ENCODE assay signal across 18 mouse cellular contexts in the genomic region with DNA sequence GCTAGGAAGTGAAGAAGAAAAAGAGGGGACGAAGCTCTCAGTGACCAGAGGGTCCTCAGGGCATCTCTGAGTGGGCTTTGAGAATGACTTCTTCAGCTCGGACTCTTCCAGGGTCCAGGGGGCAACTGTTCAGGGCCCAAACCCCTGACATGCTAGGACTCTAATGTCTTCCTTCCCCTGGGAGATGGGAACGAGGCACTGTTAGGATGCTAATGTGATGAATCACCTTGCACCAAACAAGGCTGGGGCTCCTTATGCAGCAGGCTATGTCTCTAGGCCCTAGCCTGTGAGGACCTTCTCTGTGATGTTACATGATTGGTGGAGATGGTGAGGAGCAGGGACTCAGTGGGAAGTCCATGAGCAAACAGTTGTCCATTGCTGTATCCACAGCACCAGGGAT.
DNase-seq lines count a peak whose midpoint lies in the region; ATAC-seq lines count a peak whose summit lies in the region.
"Had no signal": no experiment of that assay in that cellular context is flagged by ENCODE, and none has a peak within 500 bp of the region (broad histone marks: within the 10 kb centered on the region; RNA-seq: fewer than 3 reads in every experiment).

No protein-coding gene starts in this region.

- DNase-seq in embryonic facial prominence, embryonic 11.5 days (ENCODE audit: low spot score), result no peak
- DNase-seq in embryonic facial prominence, embryonic 10.5 days (ENCODE audit: low spot score), result no peak
- DNase-seq in hindbrain, embryonic 14.5 days (ENCODE audit: low spot score), result no peak
- no peak for DNase-seq in hindbrain, embryonic 11.5 days (ENCODE audit: low spot score)
- peak; percentile 20 for DNase-seq in NIH3T3 (ENCODE audit: low read depth)
- no peak for DNase-seq in adrenal gland, postnatal 36 days
- DNase-seq: gastrocnemius, postnatal 25 days; liver, embryonic 13.5 days had no signal

- H3K4me3 ChIP-seq in embryonic facial prominence, embryonic 11.5 days (ENCODE audit: low read depth, low read length), result no peak overlapping the region
- H3K4me3 ChIP-seq in embryonic facial prominence, embryonic 10.5 days, result no peak overlapping the region
- no peak overlapping the region for H3K4me3 ChIP-seq in hindbrain, embryonic 14.5 days (replicated peaks; ENCODE audit: low read length)
- no peak overlapping the region for H3K4me3 ChIP-seq in hindbrain, embryonic 11.5 days (ENCODE audit: low read depth, low read length)
- no peak overlapping the region for H3K4me3 ChIP-seq in midbrain, embryonic 15.5 days
- H3K4me3 ChIP-seq in midbrain, embryonic 16.5 days (ENCODE audit: low read depth, low read length), result no peak overlapping the region
- H3K4me3 ChIP-seq: embryonic facial prominence, embryonic 15.5 days; heart, adult 2 months; kidney, embryonic 15.5 days; limb, embryonic 13.5 days; liver, embryonic 13.5 days; midbrain, embryonic 12.5 days; myocyte had no signal

- H3K4me1 ChIP-seq in embryonic facial prominence, embryonic 11.5 days (ENCODE audit: control insufficient read depth, insufficient read depth, low read length), result no peaks in the 10 kb centered on the region
- no peaks in the 10 kb centered on the region for H3K4me1 ChIP-seq in embryonic facial prominence, embryonic 10.5 days
- no peaks in the 10 kb centered on the region for H3K4me1 ChIP-seq in hindbrain, embryonic 14.5 days (replicated peaks; ENCODE audit: control insufficient read depth, insufficient read depth, low read length)
- H3K4me1 ChIP-seq in hindbrain, embryonic 11.5 days (replicated peaks; ENCODE audit: control insufficient read depth, insufficient read depth, low read length), result no peaks in the 10 kb centered on the region
- no peaks in the 10 kb centered on the region for H3K4me1 ChIP-seq in midbrain, embryonic 15.5 days
- no peaks in the 10 kb centered on the region for H3K4me1 ChIP-seq in midbrain, embryonic 16.5 days (ENCODE audit: control insufficient read depth, insufficient read depth, low read length)
- H3K4me1 ChIP-seq: embryonic facial prominence, embryonic 15.5 days; kidney, embryonic 15.5 days; limb, embryonic 13.5 days; liver, embryonic 13.5 days; midbrain, embryonic 12.5 days had no signal

- ATAC-seq in embryonic facial prominence, embryonic 11.5 days (replicated peaks; ENCODE audit: insufficient number of reproducible peaks, low FRiP score, low TSS enrichment, low read depth), result peak; percentile 34; the same call in 1 of the 2 replicates
- ATAC-seq in hindbrain, embryonic 14.5 days (ENCODE audit: low FRiP score), result 0 out of 2 replicates have a peak, but pooled peaks have one; percentile 34
- ATAC-seq in hindbrain, embryonic 11.5 days (ENCODE audit: low FRiP score), result no peak
- ATAC-seq in midbrain, embryonic 15.5 days (replicated peaks), result peak; percentile 48; the same call in 1 of the 2 replicates
- ATAC-seq in midbrain, embryonic 16.5 days, result no peak
- ATAC-seq: intestine, embryonic 16.5 days had no signal

- H3K36me3 ChIP-seq in embryonic facial prominence, embryonic 11.5 days (replicated peaks; ENCODE audit: control insufficient read depth, insufficient read depth, low read depth, low read length), result no peaks in the 10 kb centered on the region
- H3K36me3 ChIP-seq in embryonic facial prominence, embryonic 10.5 days (replicated peaks), result no peaks in the 10 kb centered on the region
- no peaks in the 10 kb centered on the region for H3K36me3 ChIP-seq in hindbrain, embryonic 14.5 days (replicated peaks; ENCODE audit: control insufficient read depth, insufficient read depth)
- H3K36me3 ChIP-seq in hindbrain, embryonic 11.5 days (ENCODE audit: control insufficient read depth, insufficient read depth, low read length), result no peaks in the 10 kb centered on the region
- no peaks in the 10 kb centered on the region for H3K36me3 ChIP-seq in midbrain, embryonic 15.5 days (replicated peaks)
- no peaks in the 10 kb centered on the region for H3K36me3 ChIP-seq in midbrain, embryonic 16.5 days (ENCODE audit: control insufficient read depth, insufficient read depth, low read length)
- H3K36me3 ChIP-seq: embryonic facial prominence, embryonic 15.5 days; kidney, embryonic 15.5 days; limb, embryonic 13.5 days; liver, embryonic 13.5 days; midbrain, embryonic 12.5 days had no signal

- H3K27me3 ChIP-seq in embryonic facial prominence, embryonic 11.5 days (ENCODE audit: control insufficient read depth, insufficient read depth, low read length), result no peaks in the 10 kb centered on the region
- H3K27me3 ChIP-seq in embryonic facial prominence, embryonic 10.5 days (replicated peaks; ENCODE audit: low read depth, poor library complexity, severe bottlenecking), result no peaks in the 10 kb centered on the region
- no peaks in the 10 kb centered on the region for H3K27me3 ChIP-seq in hindbrain, embryonic 14.5 days (ENCODE audit: control insufficient read depth, insufficient read depth, low read length)
- H3K27me3 ChIP-seq in hindbrain, embryonic 11.5 days (ENCODE audit: control insufficient read depth, insufficient read depth, low read length), result no peaks in the 10 kb centered on the region
- no peaks in the 10 kb centered on the region for H3K27me3 ChIP-seq in midbrain, embryonic 15.5 days (replicated peaks)
- H3K27me3 ChIP-seq in midbrain, embryonic 16.5 days (ENCODE audit: control insufficient read depth, insufficient read depth, low read depth, low read length), result no peaks in the 10 kb centered on the region
- H3K27me3 ChIP-seq: embryonic facial prominence, embryonic 15.5 days; kidney, embryonic 15.5 days; limb, embryonic 13.5 days; liver, embryonic 13.5 days; midbrain, embryonic 12.5 days had no signal

- 75% methylated on average over 3 of the region's 3 CpGs for WGBS in embryonic facial prominence, embryonic 11.5 days
- 79% methylated on average over 3 of the region's 3 CpGs for WGBS in embryonic facial prominence, embryonic 10.5 days
- WGBS in hindbrain, embryonic 14.5 days, result 63% methylated on average over 3 of the region's 3 CpGs
- 67% methylated on average over 3 of the region's 3 CpGs for WGBS in hindbrain, embryonic 11.5 days
- 80% methylated on average over 3 of the region's 3 CpGs for WGBS in midbrain, embryonic 15.5 days
- 69% methylated on average over 3 of the region's 3 CpGs for WGBS in midbrain, embryonic 16.5 days

- no peak overlapping the region for H3K27ac ChIP-seq in embryonic facial prominence, embryonic 11.5 days (replicated peaks; ENCODE audit: low read depth, low read length)
- H3K27ac ChIP-seq in embryonic facial prominence, embryonic 10.5 days (replicated peaks), result no peak overlapping the region
- H3K27ac ChIP-seq in hindbrain, embryonic 14.5 days, result no peak overlapping the region
- no peak overlapping the region for H3K27ac ChIP-seq in hindbrain, embryonic 11.5 days (ENCODE audit: low read depth, low read length)
- H3K27ac ChIP-seq in midbrain, embryonic 15.5 days, result no peak overlapping the region
- no peak overlapping the region for H3K27ac ChIP-seq in midbrain, embryonic 16.5 days (ENCODE audit: low read length)
- H3K27ac ChIP-seq: embryonic facial prominence, embryonic 15.5 days; heart, adult 2 months; kidney, embryonic 15.5 days; limb, embryonic 13.5 days; liver, embryonic 13.5 days; midbrain, embryonic 12.5 days; stomach, postnatal 0 days had no signal

- no peak overlapping the region for H3K9ac ChIP-seq in embryonic facial prominence, embryonic 11.5 days (replicated peaks; ENCODE audit: low read length)
- H3K9ac ChIP-seq in hindbrain, embryonic 14.5 days, result no peak overlapping the region
- H3K9ac ChIP-seq in hindbrain, embryonic 11.5 days (ENCODE audit: low read depth, low read length), result no peak overlapping the region
- H3K9ac ChIP-seq in midbrain, embryonic 15.5 days, result no peak overlapping the region
- H3K9ac ChIP-seq in midbrain, embryonic 16.5 days (ENCODE audit: low read depth, low read length), result no peak overlapping the region
- H3K9ac ChIP-seq: embryonic facial prominence, embryonic 15.5 days; kidney, embryonic 15.5 days; limb, embryonic 13.5 days; liver, embryonic 13.5 days; midbrain, embryonic 12.5 days had no signal

- no peaks in the 10 kb centered on the region for H3K9me3 ChIP-seq in embryonic facial prominence, embryonic 11.5 days (replicated peaks; ENCODE audit: control insufficient read depth, low read length)
- no peaks in the 10 kb centered on the region for H3K9me3 ChIP-seq in embryonic facial prominence, embryonic 10.5 days
- H3K9me3 ChIP-seq in hindbrain, embryonic 14.5 days (ENCODE audit: control insufficient read depth, low read length), result no peaks in the 10 kb centered on the region
- H3K9me3 ChIP-seq in hindbrain, embryonic 11.5 days (ENCODE audit: control insufficient read depth, low read length), result no peaks in the 10 kb centered on the region
- H3K9me3 ChIP-seq in midbrain, embryonic 15.5 days, result no peaks in the 10 kb centered on the region
- no peaks in the 10 kb centered on the region for H3K9me3 ChIP-seq in midbrain, embryonic 16.5 days (replicated peaks; ENCODE audit: control insufficient read depth, low read length, poor library complexity, severe bottlenecking)
- H3K9me3 ChIP-seq: embryonic facial prominence, embryonic 15.5 days; kidney, embryonic 15.5 days; limb, embryonic 13.5 days; liver, embryonic 13.5 days; midbrain, embryonic 12.5 days had no signal

- H3K4me2 ChIP-seq in embryonic facial prominence, embryonic 11.5 days (ENCODE audit: low read depth, low read length), result no peak overlapping the region
- no peak overlapping the region for H3K4me2 ChIP-seq in hindbrain, embryonic 14.5 days (replicated peaks)
- no peak overlapping the region for H3K4me2 ChIP-seq in hindbrain, embryonic 11.5 days (replicated peaks; ENCODE audit: low read depth, low read length)
- no peak overlapping the region for H3K4me2 ChIP-seq in midbrain, embryonic 15.5 days
- H3K4me2 ChIP-seq in midbrain, embryonic 16.5 days (ENCODE audit: low read length), result no peak overlapping the region
- H3K4me2 ChIP-seq: embryonic facial prominence, embryonic 15.5 days; kidney, embryonic 15.5 days; limb, embryonic 13.5 days; liver, embryonic 13.5 days; midbrain, embryonic 12.5 days had no signal

Comparison
In these comparisons a context has a peak if more than half of its experiments do, and no peak if none do; other contexts are left out.
1. ATAC-seq: peak in embryonic facial prominence, embryonic 11.5 days (single experiment), hindbrain, embryonic 14.5 days (single experiment) and midbrain, embryonic 15.5 days (single experiment); none in hindbrain, embryonic 11.5 days (single experiment) and midbrain, embryonic 16.5 days (single experiment).